Mouse (Mus musculus) forebrain, embryonic 10.5 days (tissue): ENCODE data around the gene Vmn1r31. TPM values are rescaled to one million over a fixed set of nuclear protein-coding genes. Genes with fewer than 3 reads are reported as not detected.

Experiments used
- DNase-seq: peaks from one replicate; pipeline ENCODE4 v3.0.0-alpha.2; 2017; ENCODE audit warnings: low spot score; ENCODE audit errors: extremely low spot score
- H3K27ac ChIP-seq: fragments of 300-500 bp; sonication (generic); 2 replicates; pipeline ENCODE4 v1.5.1; 2016; ENCODE audit warnings: mild to moderate bottlenecking
- H3K27me3 ChIP-seq: fragments of 300-500 bp; sonication (generic); 2 replicates; pipeline ENCODE4 v1.6.1; 2016; ENCODE audit warnings: mild to moderate bottlenecking; ENCODE audit not compliant: poor library complexity, severe bottlenecking
- H3K36me3 ChIP-seq: fragments of 300-500 bp; sonication (generic); replicated peaks from 2 replicates; pipeline ENCODE4 v1.6.1; 2016; ENCODE audit warnings: mild to moderate bottlenecking, moderate library complexity
- H3K4me1 ChIP-seq: fragments of 300-500 bp; sonication (generic); 2 replicates; pipeline ENCODE4 v1.6.1; 2016
- H3K4me3 ChIP-seq: fragments of 300-500 bp; sonication (generic); 2 replicates; pipeline ENCODE4 v1.5.1; 2016; ENCODE audit warnings: mild to moderate bottlenecking, moderate library complexity
- H3K9me3 ChIP-seq: fragments of 300-500 bp; sonication (generic); 2 replicates; pipeline ENCODE4 v1.6.1; 2016; ENCODE audit warnings: mild to moderate bottlenecking, moderate library complexity
- WGBS: fragments of 180-500 bp; shearing (Covaris S2); methylation state at CpG from one replicate; pipeline ENCODE4 v1.1.7; 2016; 5-methylcytosine and 5-hydroxymethylcytosine counted together
- polyA plus RNA-seq: library from polyadenylated mRNA; unstranded; fragments of >200 nt; fragmentation: Nextera tagmentation; extraction: Ambion mirVana; gene quantifications from 2 replicates; pipeline ENCODE4 v1.2.1, GENCODE M21; 2016

Vmn1r31 gene
- not detected in 2 replicates for polyA plus RNA-seq

- no peak within 1 kb of the TSS for H3K27ac ChIP-seq
- H3K4me3 ChIP-seq = no peak within 1 kb of the TSS
- no peak for DNase-seq
- no peaks in the 10 kb centered on the region for H3K27me3 ChIP-seq
- WGBS = 83% methylated on average over 1 of the region's 1 CpGs
- H3K36me3 ChIP-seq = no peaks in the 10 kb centered on the region
- H3K9me3 ChIP-seq = no peaks in the 10 kb centered on the region
- H3K4me1 ChIP-seq = no peaks in the 10 kb centered on the region
These were observed at the start of gene Vmn1r31 for GRCm38 (mm10) chr6:58475230-58475629. Gene Vmn1r31, minus strand, starts transcription at chr6:58475330.

- no peak for DNase-seq
- Histone ChIP-seq H3K27ac (no peak within 1 kb of the TSS), H3K36me3 (no peaks in the 10 kb centered on the region), H3K4me3 (no peak within 1 kb of the TSS), H3K27me3 (no peaks in the 10 kb centered on the region), H3K4me1 (no peaks in the 10 kb centered on the region), H3K9me3 (no peaks in the 10 kb centered on the region)
These were observed 31.8 kb downstream of the Vmn1r31 start, which contains the start of gene Vmn1r30 for GRCm38 (mm10) chr6:58443285-58443684. Gene Vmn1r30, minus strand, starts transcription at chr6:58443385.

Other genes with a start within 250 kb of the Vmn1r31 start
- gene Vmn1r28, start 213.3 kb downstream of the Vmn1r31 start, polyA plus RNA-seq = not detected in 2 replicates
- gene Vmn1r29, start 173.8 kb downstream of the Vmn1r31 start, polyA plus RNA-seq = not detected in 2 replicates
- gene Vmn1r30, start 31.9 kb downstream of the Vmn1r31 start, polyA plus RNA-seq = not detected in 2 replicates
- 51.1 and 53.7 TPM in 2 replicates for gene Abcg2, start 109.2 kb upstream of the Vmn1r31 start, polyA plus RNA-seq